Mouse (Mus musculus) gastrocnemius, postnatal 14 days (tissue): Measurements from ENCODE around the gene Fmo4. TPM values are rescaled to one million over a fixed set of nuclear protein-coding genes. Genes with fewer than 3 reads are reported as not detected.

Experiments used
- DNase-seq: peaks from one replicate; pipeline ENCODE4 v3.0.0; 2021; ENCODE audit warnings: mixed read lengths
- intact Hi-C: fragments of 180-260 bp; cut with DNase I; formaldehyde crosslinking; loops from one replicate; pipeline ENCODE4 v1.15.1; 2025; ENCODE audit warnings: low total_unique reads
- long read RNA-seq, 2 experiments: library from polyadenylated mRNA; stranded (forward); transcript quantifications; one replicate each; pipeline ENCODE4 v2.0.0; 2021
- total RNA-seq, 2 experiments: library from RNA; stranded (reverse); gene quantifications; 2 replicates each; pipeline ENCODE4 v1.2.3; 2021

Fmo4 gene
- under 1 TPM; 0.16 to 0.31 TPM for total RNA-seq
- long read RNA-seq, experiment 1 = 0 reads
- long read RNA-seq, experiment 2 = 0 reads

DNA sequence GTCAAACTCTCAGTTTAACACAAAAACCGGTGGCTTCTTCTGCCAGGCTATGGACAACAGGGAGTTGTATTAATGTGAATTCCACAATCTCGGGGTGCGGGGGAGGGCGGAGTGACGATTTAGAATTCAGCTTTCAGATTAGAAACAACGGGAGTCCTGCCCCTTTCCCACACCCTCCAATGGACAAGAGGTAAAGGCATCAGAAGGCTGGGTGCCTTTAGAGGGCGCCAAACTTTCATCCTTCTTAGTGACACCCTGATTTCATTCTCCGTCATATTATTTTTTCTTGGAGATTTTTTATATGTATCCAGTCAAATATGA lies at the start of gene Fmo4:
Fmo4 (minus strand) TSS at position 137 of the 321 bp plus-strand sequence.
- intact Hi-C loops = loop anchor here (10.0 kb wide), 1 partner anchor 241 kb away; no protein-coding TSS in a partner anchor
- peak; percentile 42 for DNase-seq

DNA sequence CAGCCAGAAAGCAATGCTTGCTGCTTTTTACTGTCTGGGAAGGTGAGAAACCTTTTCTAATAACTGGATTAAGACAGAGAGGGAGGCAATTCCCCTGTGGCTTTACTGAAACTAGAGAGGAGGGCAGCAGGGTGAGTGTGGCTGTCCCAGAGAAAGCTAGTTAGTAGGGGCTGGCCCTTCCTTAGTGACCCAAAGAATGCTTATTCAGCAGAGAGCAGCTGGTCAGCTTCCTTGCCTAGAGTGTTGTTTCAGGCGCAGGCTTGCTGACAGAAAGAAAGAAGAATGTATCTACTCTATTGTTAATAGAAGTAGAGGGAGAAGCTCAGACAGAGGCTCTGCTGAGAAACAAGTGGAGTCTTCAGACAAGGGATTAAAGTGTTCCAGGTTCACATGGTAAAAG lies 48.6 kb upstream of the Fmo4 start:
- intact Hi-C loops = no loop called here
- no peak for DNase-seq

DNA sequence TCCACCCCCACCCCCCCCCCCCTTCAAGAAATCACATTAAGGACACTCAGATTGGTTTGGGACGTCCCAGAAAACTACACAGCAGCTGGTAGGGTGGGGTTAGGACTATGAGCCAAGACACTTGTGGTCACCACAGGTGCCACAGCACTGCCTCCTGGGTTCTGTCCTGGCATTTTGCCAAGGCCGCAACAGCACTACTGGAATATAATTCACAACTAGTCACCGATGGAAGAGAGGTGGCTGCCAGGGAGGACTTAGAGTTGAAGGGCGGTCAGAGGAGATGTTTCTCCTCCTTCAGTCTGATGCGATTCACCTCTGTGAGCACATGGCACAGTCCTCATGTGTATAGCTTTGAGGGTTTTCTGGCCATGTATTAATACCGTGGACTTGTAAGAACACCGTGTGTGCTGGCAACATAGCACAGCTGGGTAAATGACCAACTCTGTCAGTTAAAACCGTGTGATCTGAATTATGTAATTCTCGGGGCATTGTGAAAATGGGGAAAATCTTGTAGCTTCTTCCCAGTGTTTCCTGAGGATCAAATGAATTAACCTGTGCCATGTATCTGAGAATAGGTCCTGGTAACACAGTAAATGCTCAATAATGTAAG lies 46.3 kb upstream of the Fmo4 start:
- intact Hi-C loops = no loop called here
- DNase-seq = no peak

DNA sequence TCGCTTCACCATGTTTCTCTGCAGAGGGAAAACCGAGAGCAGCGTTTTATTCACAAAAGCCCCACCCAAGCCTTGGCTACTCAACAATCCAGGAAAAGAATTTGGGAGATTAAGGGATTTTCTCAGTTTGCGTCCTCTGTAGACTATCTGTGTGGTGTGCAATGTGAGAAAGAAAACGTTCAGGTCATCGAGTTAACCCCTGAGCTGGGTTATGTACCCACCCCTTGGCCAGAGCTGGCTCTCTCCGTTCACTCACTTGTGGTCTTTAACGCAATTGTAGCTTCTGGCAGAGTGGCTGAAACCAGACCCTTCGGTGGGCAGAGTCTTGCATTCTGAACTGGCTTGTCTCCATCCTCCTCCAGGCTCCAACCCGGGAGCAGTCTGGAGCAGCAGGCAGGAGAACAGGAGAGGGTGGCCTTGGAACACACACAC lies 45.8 kb upstream of the Fmo4 start:
- DNase-seq = no peak
- intact Hi-C loops = no loop called here

DNA sequence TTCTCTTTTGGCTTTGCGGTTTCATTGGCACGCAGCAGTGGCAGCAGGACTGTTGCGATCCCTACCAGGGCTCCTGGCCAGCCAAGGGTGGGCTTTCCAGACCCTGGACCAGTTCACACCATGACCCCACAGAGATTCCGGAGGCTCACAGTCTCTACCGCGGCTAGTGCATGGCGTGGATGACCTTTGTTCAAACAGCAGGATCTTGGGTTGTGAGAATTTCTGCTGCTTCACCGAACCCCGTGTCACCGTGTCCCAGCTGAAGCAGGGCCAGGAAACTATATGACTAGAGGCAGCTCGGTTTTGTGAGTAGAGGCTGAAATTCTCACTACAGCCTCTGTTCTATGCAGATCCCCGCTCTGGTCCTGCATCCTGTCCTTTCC lies 45.0 kb upstream of the Fmo4 start:
- intact Hi-C loops = no loop called here

DNA sequence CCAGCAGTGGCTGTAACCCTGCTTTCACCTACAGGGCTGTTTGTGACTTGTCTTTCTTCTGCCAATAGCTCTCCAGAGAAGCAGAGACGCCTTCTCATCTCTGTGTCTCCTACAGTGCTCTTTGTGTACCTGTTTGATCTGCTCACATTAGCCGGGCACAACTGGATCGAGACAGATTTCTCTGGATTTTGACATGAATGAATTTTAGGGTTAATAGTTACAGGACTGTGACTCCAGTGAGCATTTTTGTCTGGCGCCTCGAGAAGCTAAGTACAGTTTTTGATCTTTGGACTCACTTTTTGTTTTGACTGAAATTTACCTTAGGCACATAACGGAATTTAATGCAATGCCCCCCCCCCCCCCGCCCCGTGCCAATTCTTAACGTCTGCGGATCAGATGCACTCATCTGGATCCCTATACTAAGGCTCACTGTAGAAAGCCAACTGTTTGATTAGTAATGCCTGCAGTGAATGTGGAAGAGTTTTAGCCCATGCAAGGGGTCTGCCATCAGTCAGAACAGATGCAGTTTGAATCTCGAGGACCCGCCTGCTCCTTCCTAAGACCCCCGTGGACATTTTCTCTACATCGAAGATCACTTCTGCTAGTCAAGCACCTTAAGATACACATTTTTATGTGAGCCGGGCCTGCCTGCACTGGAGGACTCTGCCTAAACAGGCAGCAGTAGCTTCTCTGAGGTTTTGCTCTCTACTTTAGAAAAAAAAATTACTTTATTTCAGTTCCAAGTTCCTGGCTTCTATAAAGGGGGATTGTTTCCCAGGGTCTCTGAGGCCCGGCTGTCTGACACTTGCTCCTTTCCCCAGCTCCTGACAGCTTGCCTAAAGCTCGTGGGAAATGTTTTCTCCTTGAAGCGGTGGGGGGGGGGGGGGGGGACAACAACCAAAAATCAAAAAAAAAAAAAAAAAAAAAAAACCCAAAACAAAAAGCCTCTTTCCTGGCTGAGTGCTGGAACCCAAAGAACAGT lies 44.3 kb upstream of the Fmo4 start:
- DNase-seq = no peak
- intact Hi-C loops = no loop called here

More for the DNA sequence above, 45.0 kb upstream of the Fmo4 start:
- DNase-seq = no peak

DNA sequence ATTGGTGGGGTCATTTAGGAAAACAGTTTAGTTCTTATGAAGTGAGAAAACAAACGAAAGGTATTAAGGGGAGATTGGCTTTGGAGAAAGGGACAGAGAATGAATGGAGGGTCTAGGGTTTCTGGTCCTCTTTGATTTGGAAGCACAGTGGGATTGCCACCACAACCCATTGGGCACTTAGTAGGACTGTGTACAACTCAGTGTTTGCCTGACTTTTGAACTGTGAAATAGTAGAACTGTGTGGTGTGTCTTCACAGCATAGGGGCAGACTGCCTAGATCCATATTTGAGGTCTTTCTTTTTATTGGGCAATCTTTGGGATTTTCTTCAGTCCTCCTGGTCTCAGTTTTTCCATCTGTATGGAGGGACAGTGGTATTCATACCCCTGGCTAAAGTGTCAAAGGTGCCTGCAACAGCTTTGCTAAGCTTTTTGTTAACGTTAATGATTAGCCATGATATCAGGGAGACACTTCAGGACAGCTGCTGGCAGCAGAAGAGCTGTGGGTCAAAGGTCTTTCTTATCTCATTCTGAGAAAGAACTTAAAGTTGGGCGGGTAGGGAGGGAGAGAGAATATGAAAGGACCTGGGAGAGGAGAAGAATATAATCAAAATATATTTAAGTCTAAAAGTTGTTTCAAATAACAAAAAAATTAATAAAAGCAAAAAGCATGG lies 40.2 kb upstream of the Fmo4 start:
- DNase-seq = no peak
- intact Hi-C loops = no loop called here

DNA sequence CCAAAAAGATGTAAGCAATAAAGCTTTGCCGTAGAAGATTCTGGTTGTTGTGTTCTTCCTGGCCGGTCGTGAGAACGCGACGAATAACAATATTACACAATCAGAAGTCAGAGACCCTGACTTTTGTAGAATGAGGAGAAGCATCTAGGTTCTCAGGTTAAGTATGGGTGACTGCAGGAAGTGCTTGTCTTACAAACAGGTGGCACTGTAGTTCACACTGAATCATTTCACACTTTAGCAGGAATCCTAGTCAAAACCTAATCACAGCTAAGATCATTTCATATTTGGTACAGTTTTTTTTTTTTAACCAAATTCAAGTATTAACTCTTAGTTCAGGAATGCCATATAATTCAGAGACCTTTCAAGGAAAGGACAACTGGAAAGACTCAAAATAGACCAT lies 33.8 kb upstream of the Fmo4 start:
- no peak for DNase-seq
- intact Hi-C loops = no loop called here

DNA sequence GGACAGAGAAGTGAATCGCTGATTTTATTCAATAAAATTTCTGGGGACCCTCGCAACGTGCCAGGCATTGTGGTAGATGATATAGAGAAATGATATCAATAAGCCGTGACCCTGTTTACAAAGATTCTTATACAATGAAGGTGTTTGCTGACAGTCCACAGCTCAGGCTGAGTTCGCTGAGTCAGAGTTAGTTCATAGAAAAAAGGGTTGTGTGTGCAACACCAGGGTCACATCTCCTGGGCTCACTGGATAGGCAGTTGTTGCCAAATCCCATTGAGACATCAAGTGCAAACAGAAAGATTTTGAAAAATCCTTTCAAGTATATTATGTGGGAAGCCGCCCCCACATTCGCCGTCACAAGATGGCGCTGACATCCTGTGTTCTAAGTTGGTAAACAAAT lies 26.4 kb upstream of the Fmo4 start:
- DNase-seq = no peak
- intact Hi-C loops = no loop called here

DNA sequence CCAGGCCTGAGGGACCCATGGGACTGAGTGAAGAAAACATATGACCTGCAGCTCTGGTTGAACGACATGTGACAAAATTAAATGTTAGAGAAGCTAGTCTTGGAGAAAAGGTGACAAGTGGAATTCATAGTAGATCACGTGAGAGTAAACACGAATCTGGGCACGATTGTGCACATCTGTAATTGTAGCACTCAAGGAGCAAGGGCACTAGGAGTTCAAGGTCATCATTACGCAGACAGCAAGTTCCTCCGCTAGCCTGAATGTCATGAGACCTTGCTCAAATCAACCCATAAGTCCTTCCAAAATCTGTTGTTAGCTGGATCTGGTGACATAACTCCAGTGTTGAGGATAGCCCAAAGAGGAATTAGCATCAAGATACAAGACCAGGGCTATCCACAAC lies 25.2 kb upstream of the Fmo4 start:
- intact Hi-C loops = no loop called here
- DNase-seq = no peak

DNA sequence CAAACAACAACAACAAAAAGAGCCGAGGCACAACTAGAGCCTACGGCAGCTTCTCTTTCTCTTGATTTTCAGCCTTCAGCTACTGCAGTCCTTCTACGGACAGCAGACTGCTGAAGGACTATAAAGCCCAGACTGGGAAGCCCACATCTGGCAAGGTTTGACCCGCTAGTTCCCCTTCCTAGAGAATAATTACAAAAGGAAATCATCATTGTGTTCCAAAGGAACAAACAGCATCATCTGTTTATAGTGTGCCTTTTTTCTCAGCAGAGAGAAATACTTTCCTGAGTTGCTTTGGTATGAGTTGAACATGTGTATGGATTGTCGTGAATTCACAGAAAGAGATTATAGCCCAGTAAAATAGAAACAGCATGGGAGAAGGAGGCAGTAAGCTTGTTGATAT lies 20.6 kb upstream of the Fmo4 start:
- DNase-seq = no peak
- intact Hi-C loops = no loop called here

DNA sequence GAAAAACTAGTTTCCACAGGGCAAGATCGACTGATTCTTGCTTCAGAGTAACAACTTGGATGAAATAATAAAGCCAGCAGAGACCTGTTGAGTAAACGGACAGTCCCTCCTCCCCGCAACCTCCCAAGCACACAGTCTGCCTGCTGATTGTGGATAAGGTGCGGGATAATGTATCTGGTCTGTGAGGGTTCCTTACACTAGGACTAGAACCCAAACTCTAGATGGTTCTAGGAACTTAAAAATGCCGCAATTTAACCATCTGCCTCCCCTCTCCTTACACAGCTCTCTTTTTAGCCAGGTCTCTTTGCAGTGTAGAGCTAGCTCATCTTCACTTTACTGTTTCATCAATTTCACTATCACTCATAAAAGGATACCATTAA lies 18.8 kb upstream of the Fmo4 start:
- intact Hi-C loops = no loop called here
- DNase-seq = no peak

DNA sequence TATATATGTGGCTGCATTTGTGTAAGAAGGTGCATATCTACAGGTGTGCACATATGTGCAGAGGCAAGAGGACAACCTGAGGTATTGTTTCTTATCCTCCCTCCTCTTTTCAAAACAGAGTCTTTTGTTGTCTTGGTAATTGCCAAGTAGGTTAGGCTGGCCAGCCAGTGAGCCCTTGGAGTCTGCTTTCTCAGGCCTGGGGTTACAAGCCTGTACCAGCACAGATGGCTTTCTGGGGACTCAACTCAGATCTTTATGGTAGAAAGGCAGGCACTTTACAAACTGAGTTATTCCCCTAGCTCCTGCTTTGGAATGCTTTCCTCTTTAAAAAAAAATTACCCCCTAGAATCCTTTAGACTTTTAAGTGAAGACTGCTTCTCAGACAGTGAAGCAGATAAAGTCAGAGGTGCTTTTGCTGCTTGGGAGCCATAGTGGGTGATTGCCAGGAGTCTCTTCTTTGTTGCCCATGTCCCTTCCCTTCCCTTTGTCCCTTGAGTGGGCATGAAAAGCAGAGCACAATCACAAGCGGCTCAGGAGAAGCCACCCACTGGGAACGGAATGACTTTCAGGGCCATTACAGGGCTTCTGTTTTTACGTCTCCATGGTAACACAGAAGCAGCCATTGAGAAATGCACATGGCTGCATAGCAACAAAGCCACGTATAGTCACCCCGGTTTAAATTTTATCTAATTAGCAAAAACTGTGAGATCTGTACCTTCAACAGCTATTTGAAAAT lies 18.2 kb upstream of the Fmo4 start:
- DNase-seq = no peak
- intact Hi-C loops = no loop called here

DNA sequence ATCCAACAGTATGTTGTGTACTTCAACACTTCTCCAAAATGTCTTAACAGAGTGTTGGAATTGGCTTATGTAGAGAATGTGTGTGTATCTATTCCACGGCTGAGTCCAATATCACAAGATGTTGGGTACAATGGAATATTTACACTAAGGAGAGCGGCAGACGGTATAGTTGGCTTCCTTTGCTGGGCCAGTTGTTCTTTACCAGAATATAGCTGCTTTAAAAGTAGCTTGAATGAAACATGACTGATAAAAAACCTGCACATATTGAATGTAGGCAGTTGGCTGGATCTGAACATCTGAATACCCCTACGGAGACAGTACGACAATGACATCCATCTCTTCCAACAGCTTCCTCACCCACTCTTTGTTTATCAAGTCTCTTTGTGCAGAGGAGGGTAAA lies 5.5 kb upstream of the Fmo4 start:
- intact Hi-C loops = loop anchor here (10.0 kb wide), 1 partner anchor 236 kb away; no protein-coding TSS in a partner anchor
- no peak for DNase-seq

DNA sequence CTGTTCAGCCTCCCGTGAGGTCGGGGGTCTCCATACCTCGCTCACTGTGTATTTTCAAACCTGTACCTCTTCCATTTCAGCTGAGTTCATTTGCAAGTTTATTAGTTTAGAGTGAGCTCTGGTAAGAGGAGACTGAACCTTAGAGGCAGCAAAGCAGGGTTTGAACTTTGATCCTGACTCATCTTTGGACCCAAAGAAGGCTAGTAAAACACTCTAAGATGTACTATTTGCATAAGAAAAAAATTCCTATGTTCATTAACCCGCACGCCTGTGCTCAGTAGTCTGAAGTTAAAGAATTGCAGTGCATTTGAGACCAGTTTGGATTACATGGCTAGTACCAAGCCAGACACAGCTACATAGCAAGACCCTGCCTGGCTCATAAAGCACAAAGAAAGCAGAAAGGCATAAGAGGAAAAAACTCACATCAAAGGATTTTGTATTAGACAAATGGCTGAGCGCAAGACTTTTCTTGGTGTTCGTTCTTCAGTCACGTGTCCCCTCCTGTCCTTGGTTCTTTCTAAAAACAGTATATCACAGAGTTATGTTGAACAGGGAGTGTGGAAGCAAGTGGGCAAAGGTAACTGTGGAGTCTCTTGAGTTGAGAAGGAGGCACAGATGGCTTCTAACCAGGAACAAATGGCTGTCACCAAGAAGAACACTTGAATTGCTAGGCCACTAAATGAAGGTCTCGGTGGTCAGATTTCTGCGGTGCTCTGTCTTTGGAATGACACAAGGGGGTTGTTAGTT lies 1.8 kb upstream of the Fmo4 start:
- intact Hi-C loops = loop anchor here (10.0 kb wide), 1 partner anchor 239 kb away; no protein-coding TSS in a partner anchor
- DNase-seq = no peak

DNA sequence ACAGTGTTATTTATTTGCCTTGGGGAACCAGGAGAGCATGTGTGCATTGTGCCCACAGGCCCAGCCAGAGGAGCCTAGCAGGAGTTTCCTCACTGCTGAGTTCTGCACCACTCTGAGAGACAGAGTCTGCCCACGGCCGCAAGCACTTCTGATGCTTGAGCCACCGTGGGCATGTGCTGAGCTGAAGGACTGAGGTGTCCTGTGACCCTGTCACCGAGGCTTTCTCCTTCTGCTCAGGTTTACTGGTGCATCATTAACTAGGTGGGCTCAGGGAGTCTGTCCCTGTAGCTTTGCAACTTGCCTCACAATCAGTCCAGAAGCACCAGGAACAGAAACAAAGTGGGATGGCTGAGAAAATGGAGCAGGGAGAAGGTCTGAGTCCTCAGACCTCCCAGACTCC lies 1.2 kb upstream of the Fmo4 start:
- no peak for DNase-seq
- intact Hi-C loops = loop anchor here (10.0 kb wide), 1 partner anchor 240 kb away; no protein-coding TSS in a partner anchor

DNA sequence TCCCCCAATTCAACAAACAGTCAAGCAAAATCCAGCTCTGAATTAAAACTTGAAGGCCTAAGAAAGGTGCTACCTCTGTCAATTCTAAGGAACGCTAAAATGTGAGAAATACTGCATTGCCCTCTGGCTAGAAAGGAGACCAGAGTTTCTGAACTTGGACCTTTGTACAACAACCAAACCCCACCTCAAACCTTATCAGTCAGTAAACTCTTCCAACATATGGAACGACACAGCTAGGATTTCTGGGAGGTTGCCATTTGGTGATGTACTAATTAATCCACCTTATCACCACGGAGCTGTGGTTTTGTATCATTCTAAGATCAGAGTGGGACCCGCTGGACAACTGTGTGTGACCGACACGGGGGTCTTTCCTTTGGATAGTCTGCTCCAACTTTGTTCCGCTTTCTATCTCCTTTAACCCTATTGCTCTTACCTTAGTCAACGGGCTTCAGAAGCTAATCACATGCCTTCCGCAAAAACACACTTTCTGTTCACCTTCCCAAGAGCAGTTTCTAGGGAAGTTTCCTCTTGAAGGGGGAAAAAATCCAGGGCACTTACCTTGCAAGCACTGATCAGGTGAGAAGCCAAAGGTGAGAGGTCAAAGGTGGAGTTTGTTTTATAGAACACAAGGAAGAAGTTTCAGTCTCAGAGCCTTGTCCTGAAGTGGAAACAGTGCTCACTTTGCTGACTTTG lies 483 bp downstream of the Fmo4 start:
- intact Hi-C loops = loop anchor here (10.0 kb wide), 1 partner anchor 242 kb away; no protein-coding TSS in a partner anchor
- DNase-seq = no peak

DNA sequence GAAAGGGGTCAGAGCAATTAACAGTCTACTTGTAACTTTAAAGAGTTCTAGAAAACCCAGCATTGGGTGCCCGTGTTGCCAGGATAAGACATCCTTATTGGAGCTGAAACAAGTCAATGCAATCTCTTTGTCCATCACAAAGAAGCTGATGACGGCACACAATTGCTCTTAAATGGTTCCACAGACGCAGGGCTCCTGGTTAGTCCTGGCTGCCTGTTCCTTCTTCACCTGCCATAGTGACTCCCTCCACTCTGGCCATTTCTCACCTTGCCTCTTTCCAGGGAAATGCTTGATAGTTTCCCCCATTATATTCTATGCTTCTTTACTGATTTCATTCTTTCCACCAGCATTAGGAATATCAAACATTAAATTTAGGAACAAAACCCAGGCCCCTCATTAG lies 5.2 kb downstream of the Fmo4 start:
- DNase-seq = no peak
- intact Hi-C loops = no loop called here
